Comparison of ENCODE assay signal across 31 mouse cellular contexts in genomic region chrX:104707935-104708334, GRCm38 (mm10).
"Had no signal": no experiment of that assay in that cellular context is flagged by ENCODE, and none has a peak within 500 bp of the region (broad histone marks: within the 10 kb centered on the region; RNA-seq: fewer than 3 reads in every experiment).

No protein-coding gene starts in this region.

- H3K4me3 ChIP-seq: limb, embryonic 10.5 days; limb, embryonic 12.5 days; limb, embryonic 13.5 days; limb, embryonic 15.5 days; liver, embryonic 12.5 days; liver, embryonic 13.5 days; liver, embryonic 15.5 days; lung, embryonic 15.5 days; megakaryocyte, embryonic 14.5 days; midbrain, embryonic 10.5 days; midbrain, embryonic 12.5 days; midbrain, embryonic 13.5 days; midbrain, embryonic 15.5 days; neural tube, embryonic 12.5 days had no signal

- H3K9me3 ChIP-seq: limb, embryonic 10.5 days; limb, embryonic 12.5 days; limb, embryonic 13.5 days; limb, embryonic 15.5 days; liver, embryonic 12.5 days; liver, embryonic 13.5 days; liver, embryonic 15.5 days; lung, embryonic 15.5 days; megakaryocyte, embryonic 14.5 days; midbrain, embryonic 10.5 days; midbrain, embryonic 12.5 days; midbrain, embryonic 13.5 days; midbrain, embryonic 15.5 days; neural tube, embryonic 12.5 days had no signal

- H3K27ac ChIP-seq: limb, embryonic 10.5 days; limb, embryonic 12.5 days; limb, embryonic 13.5 days; limb, embryonic 15.5 days; liver, embryonic 12.5 days; liver, embryonic 13.5 days; liver, embryonic 14.5 days; liver, embryonic 15.5 days; lung, embryonic 15.5 days; macrophage; midbrain, embryonic 10.5 days; midbrain, embryonic 12.5 days; midbrain, embryonic 13.5 days; midbrain, embryonic 15.5 days; neural tube, embryonic 12.5 days had no signal

- DNase-seq: left cerebral cortex, postnatal 4 days; liver; liver, embryonic 13.5 days; liver, postnatal 0 days; lung, adult 18-20 months; lung, adult 2 months; lung, embryonic 14.5 days; lung, postnatal 10 days; lung, postnatal 14 days; lung, postnatal 36 days; lung, postnatal 4 days; midbrain, embryonic 14.5 days had no signal

- H3K4me1 ChIP-seq: limb, embryonic 10.5 days; limb, embryonic 12.5 days; limb, embryonic 13.5 days; limb, embryonic 15.5 days; liver, embryonic 12.5 days; liver, embryonic 13.5 days; liver, embryonic 15.5 days; lung, embryonic 15.5 days; megakaryocyte, embryonic 14.5 days; midbrain, embryonic 10.5 days; midbrain, embryonic 12.5 days; midbrain, embryonic 13.5 days; midbrain, embryonic 15.5 days; neural tube, embryonic 12.5 days had no signal

- H3K36me3 ChIP-seq: limb, embryonic 10.5 days; limb, embryonic 12.5 days; limb, embryonic 13.5 days; limb, embryonic 15.5 days; liver, embryonic 12.5 days; liver, embryonic 13.5 days; liver, embryonic 15.5 days; lung, embryonic 15.5 days; midbrain, embryonic 10.5 days; midbrain, embryonic 12.5 days; midbrain, embryonic 13.5 days; midbrain, embryonic 15.5 days; neural tube, embryonic 12.5 days had no signal

- H3K9ac ChIP-seq: limb, embryonic 12.5 days; limb, embryonic 13.5 days; limb, embryonic 15.5 days; liver, embryonic 12.5 days; liver, embryonic 13.5 days; liver, embryonic 14.5 days; liver, embryonic 15.5 days; liver, postnatal 0 days; lung, embryonic 14.5 days; lung, embryonic 15.5 days; midbrain, embryonic 12.5 days; midbrain, embryonic 13.5 days; midbrain, embryonic 15.5 days; neural tube, embryonic 12.5 days had no signal

- ATAC-seq: liver, embryonic 12.5 days; liver, postnatal 0 days; lung, postnatal 0 days; midbrain, embryonic 13.5 days; midbrain, embryonic 15.5 days; midbrain, embryonic 16.5 days had no signal

- H3K4me2 ChIP-seq: limb, embryonic 12.5 days; limb, embryonic 13.5 days; limb, embryonic 15.5 days; liver, embryonic 11.5 days; liver, embryonic 12.5 days; liver, embryonic 13.5 days; liver, embryonic 15.5 days; lung, embryonic 14.5 days; lung, embryonic 15.5 days; midbrain, embryonic 11.5 days; midbrain, embryonic 12.5 days; midbrain, embryonic 13.5 days; midbrain, embryonic 15.5 days; neural tube, embryonic 12.5 days had no signal

- H3K27me3 ChIP-seq: limb, embryonic 12.5 days; limb, embryonic 15.5 days; liver, embryonic 12.5 days; liver, embryonic 13.5 days; liver, embryonic 15.5 days; lung, embryonic 15.5 days; midbrain, embryonic 15.5 days; neural tube, embryonic 12.5 days had no signal
